Mouse (Mus musculus): Measurements from ENCODE around the gene Eif2b3.

The Eif2b3 gene

GRCm38 (mm10) chr4:117019206-117020134 lies at the start of gene Eif2b3:
TSS of gene Eif2b3 (plus strand) at chr4:117019402.
- peak; percentile 91 for DNase-seq

DNA sequence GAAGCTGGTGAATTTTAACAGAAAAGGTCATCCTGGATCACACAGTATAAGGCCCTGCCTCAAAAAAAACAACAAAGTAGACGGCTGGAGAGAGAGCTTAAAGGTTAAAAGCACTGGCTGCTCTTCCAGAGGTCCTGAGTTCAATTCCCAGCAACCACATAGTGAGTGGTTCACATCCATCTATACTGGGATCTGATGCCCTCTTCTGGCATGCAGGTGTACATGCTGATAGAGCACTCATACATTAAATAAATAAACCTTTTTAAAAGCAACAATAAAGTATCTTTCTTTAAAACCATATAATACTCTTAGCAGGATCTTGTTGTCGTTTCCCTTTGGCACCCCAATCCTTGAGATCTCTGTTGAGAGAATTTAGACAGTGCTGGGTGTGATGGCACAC lies 42.7 kb upstream of the Eif2b3 start:
- no peak for DNase-seq

- no peak for DNase-seq
Observed at GRCm38 (mm10) chr4:116985681-116986080, 33.5 kb upstream of the Eif2b3 start.

DNA sequence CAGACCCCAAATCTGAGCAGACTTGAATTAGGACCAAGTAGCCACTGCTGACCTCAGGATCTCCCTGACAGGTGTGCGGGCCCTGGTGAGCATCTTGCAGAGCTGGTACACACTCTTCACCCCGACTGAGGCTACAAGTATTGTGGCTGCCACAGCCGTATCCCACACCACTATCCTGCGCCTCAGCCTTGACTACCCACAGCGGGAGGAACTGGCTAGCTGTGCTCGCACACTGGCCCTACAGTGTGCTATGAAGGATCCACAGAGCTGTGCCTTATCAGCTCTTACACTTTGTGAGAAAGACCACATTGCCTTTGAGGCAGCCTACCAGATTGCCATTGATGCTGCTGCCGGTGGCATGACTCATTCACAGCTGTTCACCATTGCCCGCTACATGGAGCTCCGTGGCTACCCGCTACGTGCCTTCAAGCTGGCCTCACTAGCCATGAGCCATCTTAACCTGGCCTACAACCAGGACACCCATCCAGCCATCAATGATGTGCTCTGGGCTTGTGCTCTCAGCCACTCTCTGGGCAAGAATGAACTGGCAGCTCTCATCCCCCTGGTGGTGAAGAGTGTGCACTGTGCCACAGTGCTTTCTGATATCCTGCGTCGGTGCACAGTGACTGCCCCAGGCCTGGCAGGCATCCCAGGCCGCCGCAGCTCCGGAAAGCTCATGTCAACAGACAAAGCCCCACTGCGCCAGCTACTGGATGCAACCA lies 32.6 kb upstream of the Eif2b3 start:
- peak; percentile 74 to 81 for DNase-seq

- no peak for DNase-seq
Observed at GRCm38 (mm10) chr4:116987122-116987456, 32.1 kb upstream of the Eif2b3 start.

DNA sequence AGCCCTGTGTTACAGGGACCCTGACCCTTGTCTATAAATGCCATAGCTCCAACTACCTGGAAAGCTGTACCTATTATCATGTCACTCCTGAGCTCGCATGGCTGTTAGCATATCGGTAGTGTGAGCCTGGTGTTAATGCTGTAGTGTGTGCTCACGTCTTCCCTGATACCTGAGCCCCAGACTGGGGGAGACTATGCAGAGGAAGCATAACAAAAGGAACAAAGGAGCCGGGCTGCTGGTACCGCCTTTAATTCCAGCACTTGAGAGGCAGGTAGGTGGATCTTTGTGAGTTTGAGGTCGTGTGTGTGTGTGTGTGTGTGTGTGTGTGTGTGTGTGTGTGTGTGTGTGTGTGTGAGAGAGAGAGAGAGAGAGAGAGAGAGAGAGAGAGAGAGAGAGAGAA lies 29.5 kb upstream of the Eif2b3 start:
- DNase-seq = no peak

DNA sequence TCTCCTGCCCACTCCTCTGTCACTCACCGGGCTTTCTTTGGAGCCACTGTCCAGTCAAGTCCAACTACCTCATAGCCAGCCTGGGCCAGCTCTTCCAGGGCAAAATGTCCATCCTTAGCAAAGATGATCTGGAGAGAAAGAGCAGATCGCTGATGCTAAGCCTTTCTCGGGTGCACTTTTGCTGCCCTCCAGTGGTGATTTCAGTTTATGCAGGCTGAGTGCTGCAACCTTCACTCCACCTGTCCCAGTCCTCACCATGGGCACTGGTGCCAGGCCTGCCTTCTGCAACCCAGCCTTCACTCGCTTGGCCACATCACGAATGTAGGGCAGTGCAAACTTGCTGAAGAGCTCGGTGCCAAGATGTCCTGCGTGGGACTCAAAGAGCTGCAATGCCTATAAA lies 27.8 kb upstream of the Eif2b3 start:
- DNase-seq = peak; percentile 91 to 96

GRCm38 (mm10) chr4:116993672-116994621 lies 25.3 kb upstream of the Eif2b3 start, which contains the start of gene Urod:
TSS of gene Urod (minus strand) at chr4:116994413.
- DNase-seq = peak; percentile 94 to 95

- peak; percentile 60 to 67 for DNase-seq
Observed at GRCm38 (mm10) chr4:116995131-116995797, 23.9 kb upstream of the Eif2b3 start, which contains the start of gene Hectd3. TSS of gene Hectd3 (plus strand) at chr4:116995317.

GRCm38 (mm10) chr4:116995798-116996135 lies 23.4 kb upstream of the Eif2b3 start:
- peak; percentile 66 to 72 for DNase-seq

DNA sequence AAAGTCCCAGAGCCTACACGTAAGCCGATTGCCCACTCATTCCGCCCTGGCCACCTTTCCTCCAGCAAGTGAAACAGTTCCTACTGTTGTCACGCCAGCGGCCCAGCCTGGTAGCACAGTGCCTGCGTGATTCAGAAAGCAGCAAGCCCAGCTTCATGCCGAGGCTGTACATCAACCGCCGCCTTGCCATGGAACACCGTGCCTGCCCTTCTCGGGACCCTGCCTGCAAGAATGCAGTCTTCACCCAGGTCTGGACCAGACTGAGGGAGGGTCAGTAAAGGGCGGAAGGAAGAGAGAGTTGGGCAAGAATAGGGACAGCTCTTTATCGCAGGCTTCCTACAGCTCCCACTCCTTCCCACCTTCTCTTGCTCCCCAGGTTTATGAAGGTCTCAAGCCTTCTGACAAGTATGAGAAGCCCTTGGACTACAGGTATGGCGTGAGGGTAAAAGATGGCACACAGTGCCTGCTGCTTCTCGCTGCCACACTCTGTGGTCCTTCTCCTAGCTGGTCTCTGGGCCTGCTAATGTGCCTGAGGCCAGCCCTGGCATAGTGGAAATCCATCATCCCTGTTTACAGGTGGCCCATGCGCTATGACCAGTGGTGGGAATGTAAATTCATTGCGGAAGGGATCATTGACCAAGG lies 19.6 kb upstream of the Eif2b3 start:
- DNase-seq = no peak

- DNase-seq = no peak
Observed at GRCm38 (mm10) chr4:117001957-117002356, 17.2 kb upstream of the Eif2b3 start.

DNA sequence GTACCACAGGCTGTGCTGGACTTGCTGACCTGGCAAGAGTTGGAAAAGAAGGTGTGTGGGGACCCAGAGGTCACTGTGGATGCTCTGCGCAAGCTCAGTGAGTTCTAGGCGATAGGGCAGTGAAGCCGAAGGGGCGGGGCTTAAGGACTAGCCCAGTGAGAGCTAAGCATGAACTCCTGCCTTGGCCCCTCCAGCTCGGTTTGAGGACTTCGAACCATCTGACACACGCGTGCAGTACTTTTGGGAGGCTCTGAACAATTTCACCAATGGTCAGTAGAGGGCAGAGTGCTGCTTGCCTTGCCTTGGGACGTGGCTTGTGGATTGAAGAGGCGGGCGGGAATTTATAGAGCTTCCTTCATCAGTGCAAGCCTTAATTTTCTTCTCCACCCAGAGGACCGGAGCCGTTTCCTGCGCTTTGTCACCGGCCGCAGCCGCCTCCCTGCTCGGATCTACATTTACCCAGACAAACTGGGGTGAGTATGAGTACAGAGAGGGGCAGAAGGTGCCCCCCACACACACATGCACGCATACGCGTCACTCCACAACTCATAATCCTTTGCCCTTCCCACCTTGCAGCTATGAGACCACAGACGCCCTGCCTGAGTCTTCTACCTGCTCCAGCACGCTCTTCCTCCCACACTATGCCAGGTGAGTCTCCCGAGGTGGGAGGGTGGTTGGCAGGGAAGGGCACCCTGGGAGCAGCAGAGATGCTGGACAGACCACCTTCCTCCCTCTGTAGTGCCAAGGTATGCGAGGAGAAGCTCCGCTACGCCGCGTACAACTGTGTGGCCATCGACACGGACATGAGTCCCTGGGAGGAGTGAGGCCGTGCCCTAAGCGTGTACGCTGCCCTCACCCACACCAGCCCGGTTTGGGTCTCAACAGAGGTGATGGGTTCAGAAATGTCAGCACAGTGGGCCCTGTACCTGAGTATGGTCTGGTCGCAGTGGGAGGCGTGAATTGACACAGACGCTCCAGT lies 16.4 kb upstream of the Eif2b3 start:
- DNase-seq = peak; percentile 55 to 64

- no peak for DNase-seq
Observed at GRCm38 (mm10) chr4:117004649-117005048, 14.6 kb upstream of the Eif2b3 start.

DNA sequence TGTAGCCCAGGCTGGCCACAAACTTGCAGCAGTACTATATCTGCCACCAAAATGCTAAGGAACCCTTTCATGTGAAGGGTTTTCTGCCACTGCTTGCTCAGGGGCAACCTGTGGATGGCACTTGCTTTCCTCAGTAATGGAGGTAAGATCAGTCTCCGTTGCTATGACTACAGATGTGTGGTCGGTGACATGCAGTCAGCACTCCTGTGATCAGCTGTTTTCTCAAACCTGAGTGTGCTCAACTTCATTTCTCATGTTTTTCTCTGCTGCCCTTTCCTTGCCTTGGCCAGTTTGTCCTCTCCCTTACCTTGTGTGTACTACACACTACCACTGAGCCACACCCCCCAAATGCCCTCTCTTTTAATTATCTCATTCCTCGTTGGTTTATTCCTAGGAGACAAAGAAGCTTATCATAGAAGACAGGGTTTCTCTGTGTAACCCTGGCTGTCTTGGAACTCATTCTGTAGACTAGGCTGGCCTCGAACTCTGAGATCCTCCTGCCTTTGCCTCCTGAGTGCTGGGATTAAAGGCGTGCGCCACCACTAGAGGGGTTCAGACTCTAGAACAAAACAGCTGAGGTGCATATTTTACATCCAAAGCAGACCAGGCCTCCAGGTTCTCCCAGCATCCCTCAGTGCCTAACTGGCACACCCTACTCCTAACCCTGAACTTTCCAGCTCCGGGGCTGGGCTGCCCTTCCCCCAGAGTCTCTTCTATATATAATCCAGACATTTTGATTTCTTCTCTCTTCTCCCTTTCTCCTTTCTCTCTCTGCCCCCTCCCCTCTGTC lies 13.4 kb upstream of the Eif2b3 start:
- DNase-seq = no peak

DNA sequence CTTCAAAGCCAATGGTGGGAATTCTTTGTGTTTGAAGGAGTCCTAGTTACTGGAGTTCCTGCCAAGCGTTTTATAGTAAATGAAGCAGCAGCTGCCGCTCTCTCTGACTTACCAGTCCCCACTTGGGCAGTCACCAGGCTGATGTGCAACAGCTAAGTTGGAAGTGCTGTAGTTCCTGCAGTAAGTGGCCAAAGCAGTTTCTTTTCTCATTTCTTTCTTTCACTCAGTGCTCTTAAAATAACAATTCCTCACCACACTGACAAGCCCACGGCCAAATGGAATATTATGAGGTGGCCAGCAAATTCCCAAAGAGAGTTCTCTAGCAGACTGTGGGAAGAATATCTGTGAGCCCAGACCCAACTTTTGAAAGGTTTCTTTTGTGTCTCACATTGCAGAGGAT lies 12.1 kb upstream of the Eif2b3 start:
- no peak for DNase-seq

DNA sequence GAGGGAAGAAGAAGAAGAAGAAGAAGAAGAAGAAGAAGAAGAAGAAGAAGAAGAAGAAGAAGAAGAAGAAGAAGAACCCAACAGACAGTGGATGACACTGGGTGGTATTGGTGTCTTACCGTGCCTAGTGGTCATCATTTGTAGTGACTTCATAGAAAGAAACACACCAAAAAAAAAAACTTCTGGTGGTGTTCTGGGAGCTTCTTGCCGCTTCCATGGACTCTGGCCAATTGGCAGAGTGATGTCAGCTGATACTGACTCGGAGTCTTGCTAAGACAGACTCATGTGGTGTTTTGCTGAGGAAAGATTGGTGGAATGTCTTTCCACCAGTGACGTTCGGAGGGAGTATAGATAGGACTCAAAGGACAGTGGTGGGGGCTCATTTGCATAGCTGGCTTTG lies 9.0 kb upstream of the Eif2b3 start:
- DNase-seq = no peak

DNA sequence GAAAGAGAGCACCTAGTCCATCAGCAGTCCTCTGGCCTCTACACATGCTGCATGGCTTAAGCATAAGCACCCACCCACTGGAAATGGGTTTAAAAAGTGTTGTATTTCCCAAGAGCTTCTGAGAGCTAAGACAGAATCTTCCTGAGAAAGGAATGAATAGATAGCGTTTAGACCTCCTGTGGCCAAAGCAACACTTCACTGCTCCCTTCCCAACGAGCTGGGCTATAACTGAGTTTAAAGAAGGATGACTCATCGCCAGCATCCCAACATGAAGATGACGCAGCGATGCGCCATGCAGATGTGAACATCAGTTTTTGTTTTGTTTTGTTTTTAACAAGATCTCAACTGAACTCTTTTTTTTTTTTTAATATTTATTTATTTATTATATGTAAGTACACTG lies 5.6 kb upstream of the Eif2b3 start:
- no peak for DNase-seq

- no peak for DNase-seq
Observed at GRCm38 (mm10) chr4:117014901-117015415, 4.2 kb upstream of the Eif2b3 start.

Data from cerebellum, postnatal 36 days (tissue).